Mouse (Mus musculus) E14TG2a.4 (cell line): ENCODE results near the gene Src.

Source experiments
- CTCF ChIP-seq: conservative IDR thresholded peaks from 2 replicates; pipeline ENCODE4 v1.5.1; 2014; ENCODE audit warnings: low read length
- POU5F1 ChIP-seq: IDR thresholded peaks from 2 replicates; pipeline ENCODE4 v1.6.1; 2014; ENCODE audit warnings: low read length, borderline replicate concordance

GRCm38 (mm10) chr2:157375794-157376757 is 42.2 kb upstream of the Src start:
- no peak for TF ChIP-seq CTCF
- no peak for TF ChIP-seq POU5F1
